Mouse (Mus musculus) cerebellum, adult 18-20 months (tissue): ENCODE measurements around the gene Iqgap2.

Experiments
- DNase-seq, 2 experiments: peaks; one replicate each; pipeline ENCODE4 v3.0.0; 2021

The Iqgap2 gene

DNA sequence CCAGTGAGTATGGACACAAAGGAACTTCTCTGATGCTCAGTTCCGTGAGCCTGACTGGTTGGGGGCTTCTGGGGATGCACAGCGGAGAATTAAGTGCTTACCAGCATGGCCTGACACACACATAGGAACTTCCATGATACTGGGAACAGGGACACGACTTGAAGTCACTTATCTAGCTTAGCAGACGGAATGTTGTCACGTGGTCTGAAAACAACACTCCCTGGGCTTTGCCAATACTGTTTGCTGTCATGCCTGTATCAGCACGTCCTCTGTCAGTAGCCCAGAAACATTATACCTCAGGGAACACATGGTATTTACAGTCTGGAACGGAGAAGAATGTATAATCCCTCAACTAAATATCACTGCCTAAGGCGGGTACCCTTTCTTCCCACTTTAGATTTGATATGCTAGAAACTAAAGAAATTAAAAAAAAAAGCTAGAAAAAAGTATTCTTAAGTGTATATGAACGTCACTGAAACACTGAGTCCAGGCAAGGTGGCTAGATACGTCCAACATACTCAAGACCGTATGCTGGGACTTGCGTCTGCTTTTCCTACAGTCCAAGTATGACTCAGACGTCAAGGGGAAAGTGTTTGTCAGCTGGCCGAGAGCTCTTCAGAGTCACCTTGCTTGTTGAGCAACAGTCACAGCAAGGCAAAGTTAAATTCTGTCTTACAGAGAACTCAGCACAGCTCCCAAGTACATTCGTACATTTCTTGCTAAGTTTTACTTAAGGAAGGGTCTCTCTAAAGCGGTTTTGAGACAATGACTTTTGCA lies 280.7 kb downstream of the Iqgap2 start:
- no peak for DNase-seq

GRCm38 (mm10) chr13:95609088-95609420 lies 282.7 kb downstream of the Iqgap2 start:
- no peak for DNase-seq

- DNase-seq = no peak
Observed at GRCm38 (mm10) chr13:95608416-95609087, 283.2 kb downstream of the Iqgap2 start.

DNA sequence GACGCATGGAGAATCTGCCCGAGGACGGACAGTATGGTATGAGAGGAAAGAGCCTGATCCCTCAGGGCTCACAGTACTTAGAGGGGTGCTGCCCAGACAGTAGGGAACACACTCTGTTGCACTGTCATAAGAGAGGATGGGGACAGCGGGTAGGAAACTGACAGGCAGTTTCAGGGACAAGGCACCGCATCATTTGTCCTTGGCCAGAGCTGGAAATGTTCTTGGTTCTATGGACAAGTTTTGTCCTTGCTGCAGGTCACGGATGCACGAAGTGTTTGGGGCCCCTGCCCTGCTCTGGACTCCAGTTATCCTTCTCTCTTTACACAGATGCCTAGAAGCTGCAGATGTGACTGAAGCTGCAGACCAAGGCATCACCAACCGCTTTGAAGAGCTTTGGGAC lies 284.7 kb downstream of the Iqgap2 start:
- no peak for DNase-seq

GRCm38 (mm10) chr13:95604288-95604687 lies 287.4 kb downstream of the Iqgap2 start:
- no peak for DNase-seq

- DNase-seq = no peak
Observed at GRCm38 (mm10) chr13:95599833-95600359, 291.8 kb downstream of the Iqgap2 start.

DNA sequence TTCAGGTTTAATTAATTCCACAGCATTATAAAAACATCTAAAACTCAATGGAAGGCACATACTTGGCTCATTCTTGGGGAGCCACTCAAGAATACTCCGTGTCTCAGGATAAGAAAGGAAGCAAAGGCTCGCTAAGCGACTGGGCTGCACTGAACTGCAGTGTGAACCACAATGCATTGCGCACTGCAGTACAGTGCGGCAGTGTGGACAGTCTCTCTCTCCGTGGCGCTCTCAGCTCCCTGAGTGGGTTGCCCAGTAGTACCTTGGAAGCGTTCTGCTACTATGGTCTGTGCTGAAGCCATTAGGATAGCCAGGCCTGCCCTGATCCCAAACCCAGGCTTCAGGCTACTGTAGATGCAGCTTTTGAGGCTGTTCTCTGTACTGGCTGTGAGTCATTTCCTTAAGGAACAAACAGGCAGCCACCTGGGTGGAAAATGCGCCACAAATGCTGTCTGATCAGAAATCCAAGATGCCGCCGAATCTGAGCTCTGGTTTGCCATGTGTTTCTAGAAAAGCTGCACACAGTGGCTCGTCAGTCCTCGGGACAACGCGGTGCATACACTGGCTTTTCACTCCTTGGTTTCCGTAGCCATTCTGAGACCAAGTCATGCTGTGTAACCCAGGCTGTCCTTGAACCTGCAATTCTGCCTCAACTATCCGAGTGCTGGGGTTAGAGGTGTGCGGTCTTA lies 293.3 kb downstream of the Iqgap2 start:
- DNase-seq = no peak

DNA sequence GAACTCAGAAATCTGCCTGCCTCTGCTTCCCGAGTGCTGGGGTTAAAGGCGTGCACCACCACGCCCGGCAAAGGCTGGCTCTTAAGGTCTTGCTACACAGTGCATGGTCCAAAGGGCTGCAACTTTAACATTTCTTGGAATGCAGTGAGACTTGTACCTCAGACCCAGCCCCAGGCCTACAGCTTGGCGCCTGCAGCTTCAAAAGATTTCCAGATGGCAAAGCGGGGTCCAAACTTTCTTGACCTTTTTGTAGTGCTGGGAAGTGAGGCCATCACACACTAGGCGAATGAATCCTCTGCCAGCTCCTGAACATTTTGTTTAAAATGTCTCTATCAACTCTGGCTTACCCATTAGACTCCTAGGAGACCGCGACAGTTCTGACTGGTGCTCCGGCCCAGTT lies 294.1 kb downstream of the Iqgap2 start:
- no peak for DNase-seq

GRCm38 (mm10) chr13:95596689-95597088 lies 295.0 kb downstream of the Iqgap2 start:
- DNase-seq = no peak

- no peak for DNase-seq
Observed at GRCm38 (mm10) chr13:95595921-95596320, 295.8 kb downstream of the Iqgap2 start.

GRCm38 (mm10) chr13:95595411-95595810 lies 296.3 kb downstream of the Iqgap2 start:
- DNase-seq = no peak

GRCm38 (mm10) chr13:95592860-95593259 lies 298.9 kb downstream of the Iqgap2 start:
- no peak for DNase-seq

GRCm38 (mm10) chr13:95591606-95592005 lies 300.1 kb downstream of the Iqgap2 start:
- no peak for DNase-seq

GRCm38 (mm10) chr13:95587628-95588027 lies 304.1 kb downstream of the Iqgap2 start:
- DNase-seq = no peak

- DNase-seq = no peak
Observed at GRCm38 (mm10) chr13:95584898-95585297, 306.8 kb downstream of the Iqgap2 start.

GRCm38 (mm10) chr13:95583237-95584189 lies 308.2 kb downstream of the Iqgap2 start:
- DNase-seq = no peak

GRCm38 (mm10) chr13:95581850-95582249 lies 309.9 kb downstream of the Iqgap2 start:
- no peak for DNase-seq

DNA sequence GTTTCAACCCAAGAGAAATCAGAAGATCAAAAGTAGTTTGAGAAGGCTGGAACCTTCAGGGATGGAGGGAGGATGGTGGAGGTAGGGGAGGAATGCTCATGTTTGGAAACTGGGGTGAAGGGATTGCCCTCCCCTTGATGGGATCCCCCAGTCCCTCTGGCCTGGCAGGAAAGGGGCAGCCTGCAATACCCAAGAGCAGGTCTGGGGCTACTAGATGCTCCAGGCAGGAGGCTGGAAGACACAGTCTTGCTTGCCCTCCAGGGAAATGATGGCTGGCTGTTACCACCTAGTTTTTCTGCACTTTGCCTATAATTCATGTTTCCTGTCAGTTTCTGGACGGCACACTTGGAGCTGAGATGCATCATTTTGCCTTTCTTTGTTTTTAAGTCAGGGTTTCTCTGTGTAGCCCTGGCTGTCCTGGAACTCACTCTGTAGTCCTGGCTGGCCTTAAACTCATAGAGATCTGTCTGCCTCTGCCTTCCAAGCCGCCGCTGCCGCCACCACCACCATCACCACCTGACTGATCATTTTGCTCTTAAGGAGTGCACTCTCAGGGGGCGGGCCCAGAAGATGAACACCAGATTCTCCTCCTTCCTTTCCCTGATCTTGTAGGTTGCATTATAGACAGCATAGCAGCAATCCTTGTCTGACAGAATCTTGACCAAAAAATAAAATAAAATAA lies 313.6 kb downstream of the Iqgap2 start:
- DNase-seq = no peak
